Mouse (Mus musculus): ENCODE data around the gene Gm11639.

Gene Gm11639

DNA sequence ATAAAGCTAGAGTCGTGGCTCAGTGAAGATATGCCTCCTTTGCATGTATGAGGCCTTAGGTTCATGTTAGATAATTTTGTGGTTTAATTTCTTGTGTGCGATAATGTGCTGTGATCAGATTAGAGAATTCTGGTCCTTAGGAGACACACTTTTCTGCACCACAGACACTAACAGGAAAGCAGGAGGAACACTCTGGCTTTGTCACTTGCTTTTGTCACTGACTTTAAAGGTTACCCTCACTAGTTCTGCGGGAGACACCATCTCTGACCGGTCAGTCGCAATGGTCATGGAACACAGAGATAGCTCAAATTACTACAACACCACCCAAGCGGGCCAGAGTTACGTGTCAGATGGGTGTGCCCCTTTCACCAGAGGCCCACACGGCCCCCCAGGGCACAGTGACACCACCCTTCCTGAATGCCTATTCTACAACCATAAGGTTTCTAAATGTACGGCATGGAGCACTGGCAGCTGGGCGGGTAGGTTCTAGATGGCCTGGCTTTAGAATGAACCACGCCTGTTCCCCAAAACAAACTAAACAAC lies 466.9 kb downstream of the Gm11639 start:
- no peak for DNase-seq (ENCODE audit: low spot score in 2 of 2)

DNA sequence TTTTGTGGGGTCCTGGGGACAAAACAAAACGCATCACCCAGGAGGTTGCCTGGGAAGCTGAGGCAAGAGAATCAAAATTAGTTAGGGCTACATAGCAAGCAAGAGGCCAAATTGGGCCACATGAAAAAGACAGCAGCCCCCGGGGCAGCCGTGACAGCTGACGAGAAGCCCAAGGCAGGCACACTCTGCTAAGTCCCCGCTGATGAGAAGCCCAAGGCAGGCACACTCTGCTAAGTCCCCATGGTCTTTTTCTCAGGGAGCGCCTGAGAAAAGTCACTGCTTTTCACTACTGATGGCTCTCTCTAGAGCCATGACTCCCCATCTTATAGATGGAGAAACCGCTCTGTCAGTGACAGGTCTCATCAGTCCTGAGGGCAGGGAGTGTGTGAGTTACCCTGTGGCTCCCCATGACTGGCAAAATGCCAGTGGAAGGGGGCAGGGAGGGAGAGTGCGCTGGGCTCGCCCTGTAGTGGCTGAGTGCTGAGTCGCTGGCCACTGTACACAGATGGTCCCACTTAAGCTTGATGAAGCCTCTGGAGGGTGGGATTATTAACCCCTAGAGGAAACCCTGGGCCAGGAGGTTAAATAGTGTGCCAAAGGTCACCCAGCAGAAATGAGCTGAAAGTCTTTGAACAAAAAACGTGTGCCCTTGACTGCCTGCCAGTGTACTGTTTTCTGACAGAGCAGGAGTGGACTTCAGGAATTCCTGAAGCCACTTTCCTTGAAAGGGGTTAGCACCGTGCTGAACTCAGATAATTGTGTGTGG lies 467.7 kb downstream of the Gm11639 start:
- DNase-seq (ENCODE audit: low spot score in 2 of 2): no peak

DNA sequence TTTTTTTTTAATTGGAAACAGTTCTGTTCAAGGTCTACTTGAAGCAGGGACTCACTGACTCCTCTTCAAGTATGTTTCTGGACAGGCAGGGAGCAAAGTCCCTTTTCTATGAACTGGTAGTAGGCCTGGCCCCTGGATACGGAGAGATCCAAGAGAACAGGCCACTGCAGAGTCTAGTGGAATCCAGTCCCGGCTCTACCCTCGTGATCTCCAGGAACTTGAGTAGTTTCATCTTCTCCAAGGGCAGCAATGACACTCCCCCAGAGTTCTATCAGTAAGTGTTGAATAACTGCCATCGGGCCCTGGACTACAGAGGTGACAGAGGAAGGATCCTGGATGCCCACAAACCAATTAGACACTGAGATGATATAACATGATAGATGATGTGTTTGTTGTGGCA lies 470.4 kb downstream of the Gm11639 start:
- DNase-seq (ENCODE audit: low spot score in 2 of 2): no peak

DNA sequence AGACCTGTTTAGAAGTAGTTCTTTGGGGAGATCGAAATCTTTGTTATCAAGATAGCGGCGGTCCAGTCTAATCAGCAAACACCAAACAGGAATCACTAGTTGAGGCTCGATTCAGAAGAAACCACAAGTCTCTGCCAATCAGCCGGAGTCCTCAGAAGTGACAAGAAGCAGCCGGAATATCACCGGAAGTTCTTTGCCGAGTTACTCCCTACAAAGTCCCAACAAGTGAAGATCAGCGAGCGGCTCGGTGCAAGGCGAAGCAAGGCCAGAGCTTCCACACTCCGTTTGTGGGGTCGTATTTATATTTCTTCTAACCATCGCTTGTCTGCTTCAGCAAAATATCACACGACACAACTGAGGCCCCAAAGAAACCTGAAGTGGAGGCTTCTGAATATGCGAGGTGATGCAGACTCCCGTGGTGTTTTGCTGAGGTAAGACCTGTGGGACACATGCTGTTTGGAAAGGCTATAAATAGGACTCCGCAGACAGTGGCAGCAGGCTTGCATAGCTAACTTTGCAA lies 471.3 kb downstream of the Gm11639 start:
- no peak for DNase-seq (ENCODE audit: low spot score in 2 of 2)

DNA sequence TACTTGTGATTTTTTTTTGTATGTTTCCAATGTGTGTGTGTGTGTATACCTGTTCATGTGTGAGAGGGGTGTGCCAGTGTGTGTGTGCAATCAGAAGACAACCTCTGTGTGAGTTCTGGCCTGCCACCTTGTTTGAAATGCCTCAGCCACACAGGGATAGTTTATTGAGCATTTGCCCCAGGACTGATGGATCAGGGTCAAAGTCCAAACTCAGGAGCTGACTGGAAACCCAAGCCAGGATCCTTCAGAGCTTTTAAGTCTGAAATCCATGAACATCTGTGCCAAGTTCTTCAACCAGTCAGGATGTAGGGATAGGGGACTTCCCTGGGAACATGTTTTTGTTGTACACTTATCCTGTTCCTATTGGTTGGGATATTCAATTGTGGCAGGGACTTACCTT lies 472.5 kb downstream of the Gm11639 start:
- DNase-seq (ENCODE audit: low spot score in 2 of 2): no peak

DNA sequence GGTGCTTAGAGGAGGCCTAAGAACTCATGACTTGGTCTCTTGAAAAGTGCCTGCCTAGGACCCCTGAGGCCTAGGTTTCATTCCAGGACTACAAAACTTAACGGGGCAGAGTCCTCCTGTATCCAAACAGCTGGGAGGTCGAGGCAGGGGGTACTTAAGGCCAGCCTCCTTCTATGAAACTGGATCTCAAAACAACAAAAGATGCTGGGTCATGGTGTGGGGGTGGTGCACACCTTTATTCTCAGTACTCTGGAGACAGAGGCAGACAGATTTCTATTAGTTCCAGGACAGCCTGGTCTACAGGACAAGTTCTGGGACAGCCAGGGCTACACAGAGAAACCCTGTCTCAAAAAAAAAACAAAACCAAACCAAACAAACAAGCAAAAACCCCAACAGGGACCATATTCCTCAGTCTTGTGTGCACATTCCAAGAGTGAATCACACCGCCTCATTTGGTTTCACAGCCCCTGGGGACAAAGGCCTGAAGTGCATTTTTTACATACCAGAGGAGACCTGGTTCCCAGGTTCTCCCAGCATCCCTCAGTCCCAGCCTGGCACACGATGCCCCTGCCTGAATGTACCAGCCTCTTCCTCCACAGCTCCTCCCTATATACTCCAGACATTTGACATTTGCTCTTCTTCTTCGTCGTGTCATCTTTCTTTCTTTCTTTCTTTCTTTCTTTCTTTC lies 474.3 kb downstream of the Gm11639 start:
- no peak for DNase-seq (ENCODE audit: low spot score in 2 of 2)

DNA sequence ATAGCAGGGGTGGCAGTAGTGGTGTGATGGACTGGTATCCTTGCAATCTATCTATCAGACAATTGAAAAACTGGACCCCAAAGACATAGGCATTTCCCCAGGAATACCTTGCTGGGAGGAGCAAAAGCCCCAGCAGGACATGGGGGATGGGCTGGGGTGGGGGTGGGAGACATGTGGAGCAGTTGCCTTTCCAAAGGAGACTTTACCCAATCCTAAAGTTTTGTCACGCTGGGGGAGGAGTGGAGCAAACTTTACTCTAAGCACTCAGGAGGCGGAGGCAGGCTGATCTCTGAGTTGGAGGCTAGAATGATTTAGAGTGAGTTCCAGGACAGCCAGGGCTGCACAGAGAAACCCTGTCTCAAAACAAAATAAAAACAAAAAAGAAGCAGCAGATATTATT lies 475.9 kb downstream of the Gm11639 start:
- no peak for DNase-seq (ENCODE audit: low spot score in 2 of 2)

DNA sequence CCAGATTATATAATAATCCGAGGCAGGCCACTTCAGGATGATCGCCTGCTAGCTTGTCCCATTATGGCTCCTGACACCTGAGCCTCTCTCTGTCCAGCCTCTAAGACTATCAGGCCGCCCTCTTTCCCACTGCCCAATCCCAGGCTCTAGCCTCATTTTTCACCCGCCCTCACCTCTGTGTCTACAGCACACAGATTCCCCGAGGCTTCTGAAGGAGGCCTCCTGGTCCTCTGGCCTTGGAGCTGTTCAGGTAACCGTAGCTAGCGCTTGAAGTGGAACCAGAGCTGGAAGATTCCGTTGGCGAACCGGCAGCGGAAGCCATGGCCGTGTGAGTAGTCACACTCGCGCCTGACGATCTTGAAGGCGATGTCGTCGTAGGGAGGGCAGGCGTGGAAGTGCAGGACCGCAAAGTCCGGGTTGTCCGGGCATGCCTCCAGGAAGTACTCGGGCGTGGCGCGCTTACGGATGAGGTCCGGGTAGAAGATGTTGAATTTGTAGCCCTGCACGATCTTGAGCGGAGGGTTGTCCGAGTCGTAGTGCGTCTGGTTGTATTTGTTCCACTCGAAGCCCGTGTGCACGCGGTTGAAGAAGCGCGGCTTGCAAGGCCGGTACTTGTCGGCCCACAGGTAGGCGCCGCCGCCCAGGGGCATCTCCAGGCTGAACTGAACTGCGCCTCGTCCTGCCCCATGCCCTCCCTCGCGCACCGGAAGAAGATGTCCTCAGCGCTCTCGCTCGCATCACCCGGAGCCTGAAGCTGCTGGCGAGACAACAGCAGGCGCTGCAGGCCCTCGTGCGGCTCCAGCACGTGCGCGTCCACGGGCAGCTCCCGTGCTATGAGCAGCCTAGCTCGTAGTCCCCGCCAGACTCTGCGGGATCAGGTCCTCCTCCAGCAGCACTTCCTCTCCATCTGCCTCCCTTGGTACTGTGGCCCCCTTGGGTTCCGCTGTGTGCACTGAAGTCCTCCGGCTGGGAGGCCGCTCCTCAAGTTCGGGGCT lies 479.3 kb downstream of the Gm11639 start:
- no peak for DNase-seq (ENCODE audit: low spot score in 2 of 2)

DNA sequence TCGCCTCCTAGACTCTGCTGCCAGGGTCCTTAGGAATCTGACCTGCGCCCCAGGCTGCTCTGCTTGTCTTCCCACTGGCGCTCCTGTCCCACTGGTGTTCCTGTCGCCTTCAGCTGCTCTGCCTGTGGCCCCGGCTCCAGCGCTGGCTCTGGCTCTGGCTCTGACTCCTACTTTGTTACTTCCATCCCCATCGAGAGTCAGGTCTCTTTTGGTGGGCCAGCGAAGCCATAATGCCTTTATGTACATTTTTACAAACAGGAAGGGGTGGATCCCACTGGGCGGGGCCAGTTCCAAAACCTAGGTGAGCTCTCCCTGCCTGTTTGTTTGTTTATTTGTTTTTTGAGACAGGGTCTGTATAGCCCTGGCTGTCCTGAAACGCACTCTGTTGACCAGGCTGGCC lies 481.3 kb downstream of the Gm11639 start:
- no peak for DNase-seq (ENCODE audit: low spot score in 2 of 2)

Data from right cerebral cortex, adult 2 months (tissue).